Mouse (Mus musculus) midbrain, embryonic 11.5 days (tissue): ENCODE results near the gene Nav2. TPM values are rescaled to one million over a fixed set of nuclear protein-coding genes. Genes with fewer than 3 reads are reported as not detected.

ENCODE experiments used
- ATAC-seq: fragments of 200-750 bp; cut with Nextera tagmentation; 2 replicates; pipeline ENCODE4 v1.8.0; 2017; ENCODE audit warnings: moderate TSS enrichment, moderate library complexity; ENCODE audit not compliant: low FRiP score
- DNase-seq: peaks from one replicate; pipeline ENCODE4 v3.0.0; 2015; ENCODE audit warnings: low spot score; ENCODE audit errors: missing footprints
- H3K27ac ChIP-seq: fragments of 300-500 bp; sonication (generic); 2 replicates; pipeline ENCODE4 v1.5.1; 2014; ENCODE audit warnings: low read depth, low read length
- H3K27me3 ChIP-seq: fragments of 300-500 bp; sonication (generic); 2 replicates; pipeline ENCODE4 v1.6.1; 2014; ENCODE audit warnings: mild to moderate bottlenecking, low read length, moderate library complexity, mixed read lengths; ENCODE audit not compliant: control insufficient read depth, insufficient read depth
- H3K36me3 ChIP-seq: fragments of 300-500 bp; sonication (generic); 2 replicates; pipeline ENCODE4 v1.6.1; 2014; ENCODE audit warnings: mild to moderate bottlenecking, low read length, moderate library complexity, mixed read lengths; ENCODE audit not compliant: control insufficient read depth, insufficient read depth
- H3K4me1 ChIP-seq: fragments of 300-500 bp; sonication (generic); 2 replicates; pipeline ENCODE4 v1.6.1; 2014; ENCODE audit warnings: low read length; ENCODE audit not compliant: control insufficient read depth, insufficient read depth
- H3K4me2 ChIP-seq: fragments of 300-500 bp; sonication (generic); 2 replicates; pipeline ENCODE4 v1.6.1; 2014; ENCODE audit warnings: mild to moderate bottlenecking, moderate library complexity
- H3K4me3 ChIP-seq: fragments of 300-500 bp; sonication (generic); 2 replicates; pipeline ENCODE4 v1.5.1; 2014; ENCODE audit warnings: low read depth, low read length
- H3K9ac ChIP-seq: fragments of 300-500 bp; sonication (generic); 2 replicates; pipeline ENCODE4 v1.6.1; 2014; ENCODE audit warnings: low read length
- H3K9me3 ChIP-seq: fragments of 300-500 bp; sonication (generic); 2 replicates; pipeline ENCODE4 v1.6.1; 2016; ENCODE audit warnings: low read length; ENCODE audit not compliant: control insufficient read depth
- WGBS: fragments of 180-500 bp; shearing (Covaris S2); extraction: QIAGEN DNeasy Blood & Tissue Kit; methylation state at CpG from one replicate; pipeline ENCODE4 v1.1.7; 2014; 5-methylcytosine and 5-hydroxymethylcytosine counted together
- polyA plus RNA-seq: library from polyadenylated mRNA; unstranded; fragments of >200 nt; fragmentation: Nextera tagmentation; extraction: Ambion mirVana; gene quantifications from 2 replicates; pipeline ENCODE4 v1.2.1, GENCODE M21; 2014

Gene Nav2
- polyA plus RNA-seq, 1 experiment from 2014 or later, result 15.9 TPM

- no peak overlapping the region for H3K4me3 ChIP-seq
- no peak overlapping the region for H3K9ac ChIP-seq
- H3K4me2 ChIP-seq, result no peak overlapping the region
- H3K27me3 ChIP-seq, result peaks cover 44% of the 10 kb centered on the region
- H3K27ac ChIP-seq, result peak overlapping the region; percentile 55; the same call in 1 of the 2 replicates
- H3K4me1 ChIP-seq, result peaks cover 39% of the 10 kb centered on the region
- H3K9me3 ChIP-seq, result no peaks in the 10 kb centered on the region; the same call in 1 of the 2 replicates
- DNase-seq (no peak), ATAC-seq (peak; percentile 49)
- WGBS, result 7% methylated on average over 3 of the region's 3 CpGs
- H3K36me3 ChIP-seq, result no peaks in the 10 kb centered on the region
These were observed 732.3 kb downstream of the Nav2 start for GRCm38 (mm10) chr7:49640709-49641305.

Other genes starting within 250 kb of the Nav2 start
- 37.4 and 43.1 TPM in 2 replicates for gene Zdhhc13, start 119.7 kb upstream of the Nav2 start, polyA plus RNA-seq
- gene Csrp3, start 60.7 kb upstream of the Nav2 start, polyA plus RNA-seq, result 0.19 TPM in 1 of 2 replicates, not detected in the other
- 14.5 and 15.5 TPM in 2 replicates for gene E2f8, start 27.1 kb upstream of the Nav2 start, polyA plus RNA-seq